Mouse (Mus musculus) hindbrain, embryonic 16.5 days (tissue): ENCODE data around the gene Pde4c. TPM values are rescaled to one million over a fixed set of nuclear protein-coding genes. Genes with fewer than 3 reads are reported as not detected.

ENCODE experiments used
- ATAC-seq: fragments of 200-750 bp; cut with Nextera tagmentation; 2 replicates; pipeline ENCODE4 v1.8.0; 2017; ENCODE audit warnings: moderate TSS enrichment, moderate library complexity
- H3K27ac ChIP-seq: fragments of 300-500 bp; sonication (generic); 2 replicates; pipeline ENCODE4 v1.5.1; 2014; ENCODE audit warnings: low read depth, mild to moderate bottlenecking, control low read depth, low read length, moderate library complexity
- H3K27me3 ChIP-seq: fragments of 300-500 bp; sonication (generic); replicated peaks from 2 replicates; pipeline ENCODE4 v1.6.1; 2014; ENCODE audit warnings: low read length; ENCODE audit not compliant: control insufficient read depth, insufficient read depth
- H3K36me3 ChIP-seq: fragments of 300-500 bp; sonication (generic); 2 replicates; pipeline ENCODE4 v1.6.1; 2014; ENCODE audit warnings: mild to moderate bottlenecking, low read length, moderate library complexity, mixed read lengths; ENCODE audit not compliant: control insufficient read depth, insufficient read depth
- H3K4me1 ChIP-seq: fragments of 300-500 bp; sonication (generic); 2 replicates; pipeline ENCODE4 v1.6.1; 2014; ENCODE audit warnings: low read depth, low read length; ENCODE audit not compliant: control insufficient read depth, insufficient read depth
- H3K4me2 ChIP-seq: fragments of 300-500 bp; sonication (generic); 2 replicates; pipeline ENCODE4 v1.6.1; 2014; ENCODE audit warnings: mild to moderate bottlenecking, low read length, control low read depth, moderate library complexity
- H3K4me3 ChIP-seq: fragments of 300-500 bp; sonication (generic); 2 replicates; pipeline ENCODE4 v1.5.1; 2014; ENCODE audit warnings: mild to moderate bottlenecking, low read length, control low read depth, moderate library complexity
- H3K9ac ChIP-seq: fragments of 300-500 bp; sonication (generic); 2 replicates; pipeline ENCODE4 v1.6.1; 2014; ENCODE audit warnings: low read depth, mild to moderate bottlenecking, control low read depth, low read length, moderate library complexity
- H3K9me3 ChIP-seq: fragments of 300-500 bp; sonication (generic); 2 replicates; pipeline ENCODE4 v1.6.1; 2014; ENCODE audit warnings: mild to moderate bottlenecking, low read length, moderate library complexity; ENCODE audit not compliant: control insufficient read depth
- WGBS: fragments of 180-500 bp; shearing (Covaris S2); extraction: QIAGEN DNeasy Blood & Tissue Kit; methylation state at CpG from one replicate; pipeline ENCODE4 v1.1.7; 2014; 5-methylcytosine and 5-hydroxymethylcytosine counted together
- polyA plus RNA-seq: library from polyadenylated mRNA; unstranded; fragments of >200 nt; fragmentation: Nextera tagmentation; extraction: Ambion mirVana; gene quantifications from 2 replicates; pipeline ENCODE4 v1.2.1, GENCODE M21; 2015

Pde4c gene
- polyA plus RNA-seq, 1 experiment from 2014 or later: 0.19 TPM

- H3K4me2 ChIP-seq: no peak overlapping the region
- peaks cover 42% of the 10 kb centered on the region for H3K36me3 ChIP-seq
- no peaks in the 10 kb centered on the region for H3K27me3 ChIP-seq
- no peak overlapping the region for H3K27ac ChIP-seq
- H3K9ac ChIP-seq: no peak overlapping the region
- no peak overlapping the region for H3K4me3 ChIP-seq
- 91% methylated on average over 25 of the region's 25 CpGs for WGBS
- H3K4me1 ChIP-seq: peaks cover 10% of the 10 kb centered on the region
- no peak for ATAC-seq
- no peaks in the 10 kb centered on the region for H3K9me3 ChIP-seq
These were observed 63.0 kb downstream of the Pde4c start for GRCm38 (mm10) chr8:70786291-70787050.

GRCm38 (mm10) chr8:70787051-70787445, 63.5 kb downstream of the Pde4c start:
- 93% methylated on average over 3 of the region's 3 CpGs for WGBS

DNA sequence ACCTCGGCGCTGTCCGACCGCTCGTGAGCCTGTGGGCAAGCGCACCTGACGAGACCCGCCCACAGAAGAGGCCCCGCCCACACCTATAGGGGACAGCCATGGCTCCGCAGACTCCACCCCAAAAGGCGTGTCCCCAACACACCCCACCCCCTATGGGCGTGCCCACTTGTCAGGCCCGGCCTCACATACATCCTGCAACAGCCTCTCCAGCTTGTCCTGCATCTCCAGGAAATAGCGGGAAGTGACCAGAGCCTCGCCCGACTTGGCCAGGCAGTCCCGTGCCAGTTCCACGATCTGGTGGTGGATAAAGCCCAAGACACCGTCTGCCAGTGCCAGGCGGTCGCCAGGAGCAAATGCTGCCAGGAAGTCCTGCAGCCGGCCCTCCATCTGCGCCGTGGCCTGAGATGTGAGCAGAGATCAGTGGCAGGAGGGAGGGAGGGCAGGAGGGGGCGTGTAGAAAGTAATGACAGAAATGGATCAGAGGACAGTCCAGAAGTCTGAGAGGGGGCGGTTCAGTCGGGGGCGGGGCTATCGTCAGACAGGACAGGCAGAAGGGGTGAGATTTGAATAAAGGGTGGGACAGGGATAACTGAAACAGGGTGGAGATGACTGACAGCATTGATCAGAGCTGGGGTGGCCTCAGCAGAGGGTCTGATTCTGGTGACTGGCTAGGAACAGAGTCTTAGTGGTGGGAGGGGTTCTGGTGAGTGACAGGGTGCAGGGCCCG, 64.6 kb downstream of the Pde4c start:
- Histone ChIP-seq H3K36me3 (peaks cover 34% of the 10 kb centered on the region), H3K27ac (no peak overlapping the region), H3K4me1 (peaks cover 18% of the 10 kb centered on the region), H3K9me3 (no peaks in the 10 kb centered on the region), H3K4me2 (peak overlapping the region; percentile 16; the same call in 1 of the 2 replicates), H3K27me3 (no peaks in the 10 kb centered on the region), H3K4me3 (peak overlapping the region; percentile 14; the same call in 1 of the 2 replicates), H3K9ac (0 out of 2 replicates have a peak overlapping the region, but pooled peaks have one; percentile 28)
- 24% methylated on average over 28 of the region's 30 CpGs for WGBS
- ATAC-seq: no peak

More at GRCm38 (mm10) chr8:70787051-70787445, 63.5 kb downstream of the Pde4c start:
- Histone ChIP-seq H3K9ac (no peak overlapping the region), H3K9me3 (no peaks in the 10 kb centered on the region), H3K4me1 (peaks cover 12% of the 10 kb centered on the region), H3K27me3 (no peaks in the 10 kb centered on the region), H3K36me3 (peaks cover 38% of the 10 kb centered on the region), H3K27ac (no peak overlapping the region), H3K4me2 (no peak overlapping the region), H3K4me3 (no peak overlapping the region)
- no peak for ATAC-seq

DNA sequence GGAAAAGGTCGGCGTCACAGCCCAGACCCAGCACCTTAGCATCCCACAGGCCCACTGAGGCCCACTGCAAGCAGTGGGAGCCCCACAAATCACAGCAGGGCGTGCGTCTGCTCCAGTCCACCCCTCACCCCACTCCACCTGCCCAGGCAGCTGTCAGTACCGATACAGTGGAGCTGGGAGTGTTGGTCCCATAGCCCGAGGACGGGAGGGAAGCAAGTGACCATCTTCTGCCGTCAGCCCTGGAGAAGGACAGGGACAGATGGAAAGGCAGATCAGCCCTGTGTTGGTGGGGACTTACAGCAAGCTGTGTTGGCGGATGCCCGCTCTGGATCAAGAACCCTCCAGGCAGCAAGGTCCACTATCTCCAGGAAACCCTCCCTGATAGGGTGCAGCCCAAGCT, 65.5 kb downstream of the Pde4c start:
- Histone ChIP-seq H3K4me1 (peaks cover 20% of the 10 kb centered on the region), H3K27ac (0 out of 2 replicates have a peak overlapping the region, but pooled peaks have one; percentile 11), H3K27me3 (no peaks in the 10 kb centered on the region), H3K9me3 (no peaks in the 10 kb centered on the region), H3K4me2 (no peak overlapping the region), H3K36me3 (peaks cover 26% of the 10 kb centered on the region), H3K4me3 (no peak overlapping the region), H3K9ac (no peak overlapping the region)
- ATAC-seq: no peak
- 81% methylated on average over 10 of the region's 10 CpGs for WGBS

- H3K27me3 ChIP-seq: no peaks in the 10 kb centered on the region
- H3K9ac ChIP-seq: peak overlapping the region; percentile 47
- no peak for ATAC-seq
- no peaks in the 10 kb centered on the region for H3K9me3 ChIP-seq
- no peak overlapping the region for H3K4me3 ChIP-seq
- H3K4me2 ChIP-seq: peak overlapping the region; percentile 69
- H3K4me1 ChIP-seq: peaks cover 20% of the 10 kb centered on the region
- peaks cover 20% of the 10 kb centered on the region for H3K36me3 ChIP-seq
- H3K27ac ChIP-seq: no peak overlapping the region
- 60% methylated on average over 8 of the region's 8 CpGs for WGBS
These were observed 67.3 kb downstream of the Pde4c start for GRCm38 (mm10) chr8:70790846-70791245.

GRCm38 (mm10) chr8:70791294-70791701, 67.8 kb downstream of the Pde4c start:
- Histone ChIP-seq H3K9ac (peak overlapping the region; percentile 48), H3K4me1 (peaks cover 23% of the 10 kb centered on the region), H3K27me3 (no peaks in the 10 kb centered on the region), H3K4me2 (peak overlapping the region; percentile 69), H3K36me3 (peaks cover 17% of the 10 kb centered on the region), H3K9me3 (no peaks in the 10 kb centered on the region), H3K27ac (no peak overlapping the region), H3K4me3 (peak overlapping the region; percentile 67; the same call in 1 of the 2 replicates)
- no peak for ATAC-seq
- 80% methylated on average over 7 of the region's 7 CpGs for WGBS

DNA sequence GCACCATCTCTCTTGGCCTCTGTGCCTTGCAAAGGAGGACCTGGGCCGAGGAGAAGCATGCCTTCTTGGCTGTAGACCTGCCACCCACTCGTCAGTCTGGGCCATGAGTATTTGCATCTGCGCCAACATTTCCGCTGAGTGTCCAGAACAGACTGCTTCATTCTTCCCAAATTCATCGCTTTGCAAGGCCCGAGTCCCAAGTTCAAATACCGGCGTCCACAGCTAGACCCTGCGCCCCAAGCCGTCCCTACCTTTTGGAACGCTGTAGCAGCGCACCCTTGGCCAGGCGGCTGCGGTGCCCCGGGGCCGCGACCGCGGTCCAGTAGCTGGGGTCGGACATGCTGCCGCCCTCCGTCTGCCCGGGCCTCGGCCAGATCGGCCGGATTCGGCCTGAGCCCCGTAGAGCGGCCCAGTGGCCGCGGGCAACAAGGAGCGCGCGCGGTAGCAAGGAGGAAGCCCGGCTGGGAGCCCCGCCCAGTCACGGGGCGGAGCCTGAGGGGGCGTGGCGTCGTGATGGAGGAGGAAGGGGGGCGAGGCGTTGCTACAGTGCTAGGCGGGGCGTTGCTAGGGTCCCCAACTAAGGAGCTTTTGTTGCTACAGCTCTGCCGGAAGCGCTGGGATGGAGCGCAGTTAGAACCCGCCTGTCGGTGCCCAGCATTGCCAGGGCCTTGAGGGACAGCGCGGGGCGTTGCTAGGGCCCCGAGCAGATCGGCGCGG, 68.6 kb downstream of the Pde4c start:
- WGBS: 6% methylated on average over 55 of the region's 58 CpGs
- Histone ChIP-seq H3K9ac (peak overlapping the region; percentile 91), H3K27ac (peak overlapping the region; percentile 81), H3K4me3 (peak overlapping the region; percentile 67), H3K4me2 (peak overlapping the region; percentile 69), H3K36me3 (peaks cover 9% of the 10 kb centered on the region; the same call in 1 of the 2 replicates), H3K27me3 (no peaks in the 10 kb centered on the region), H3K9me3 (no peaks in the 10 kb centered on the region), H3K4me1 (peaks cover 26% of the 10 kb centered on the region)
- ATAC-seq: peak; percentile 84

- peak overlapping the region; percentile 67 for H3K4me3 ChIP-seq
- WGBS: 1% methylated on average over 20 of the region's 20 CpGs
- H3K27ac ChIP-seq: peak overlapping the region; percentile 81
- peak; percentile 61; the same call in 1 of the 2 replicates for ATAC-seq
- peaks cover 26% of the 10 kb centered on the region for H3K4me1 ChIP-seq
- H3K4me2 ChIP-seq: peak overlapping the region; percentile 69
- H3K36me3 ChIP-seq: peaks cover 5% of the 10 kb centered on the region; the same call in 1 of the 2 replicates
- H3K9ac ChIP-seq: peak overlapping the region; percentile 91
- H3K27me3 ChIP-seq: no peaks in the 10 kb centered on the region
- H3K9me3 ChIP-seq: no peaks in the 10 kb centered on the region
These were observed 69.2 kb downstream of the Pde4c start for GRCm38 (mm10) chr8:70792700-70793099.
